Mouse (Mus musculus) liver, postnatal 0 days (tissue): ENCODE results near the gene Tbcc.

Experiments
- CTCF ChIP-seq: sonication (generic); IDR thresholded peaks from 2 replicates; pipeline ENCODE4 v1.5.1; 2016; ENCODE audit warnings: antibody characterized with exemption, low read depth
- EP300 ChIP-seq: IDR thresholded peaks from 2 replicates; pipeline ENCODE4 v1.6.1; 2016; ENCODE audit warnings: antibody characterized with exemption, low read depth, mild to moderate bottlenecking

- TF ChIP-seq EP300: no peak
- no peak for TF ChIP-seq CTCF
Measured at GRCm38 (mm10) chr17:46856471-46857360, 33.8 kb upstream of the Tbcc start.
